Mouse (Mus musculus) forebrain, embryonic 16.5 days (tissue): Measurements from ENCODE around the gene Cdk2ap2. TPM values are rescaled to one million over a fixed set of nuclear protein-coding genes. Genes with fewer than 3 reads are reported as not detected.

Experiments
- ATAC-seq: fragments of 200-750 bp; cut with Nextera tagmentation; 2 replicates; pipeline ENCODE4 v1.8.0; 2017; ENCODE audit warnings: mild to moderate bottlenecking, moderate library complexity
- H3K27ac ChIP-seq: fragments of 300-500 bp; sonication (generic); 2 replicates; pipeline ENCODE4 v1.5.1; 2014; ENCODE audit warnings: low read length, control low read depth
- H3K27me3 ChIP-seq: fragments of 300-500 bp; sonication (generic); replicated peaks from 2 replicates; pipeline ENCODE4 v1.6.1; 2014; ENCODE audit warnings: low read length; ENCODE audit not compliant: control insufficient read depth, insufficient read depth
- H3K36me3 ChIP-seq: fragments of 300-500 bp; sonication (generic); 2 replicates; pipeline ENCODE4 v1.6.1; 2014; ENCODE audit not compliant: control insufficient read depth, insufficient read depth
- H3K4me1 ChIP-seq: fragments of 300-500 bp; sonication (generic); replicated peaks from 2 replicates; pipeline ENCODE4 v1.6.1; 2014; ENCODE audit warnings: low read length; ENCODE audit not compliant: control insufficient read depth, insufficient read depth
- H3K4me2 ChIP-seq: fragments of 300-500 bp; sonication (generic); 2 replicates; pipeline ENCODE4 v1.6.1; 2014; ENCODE audit warnings: mild to moderate bottlenecking, low read length, control low read depth
- H3K4me3 ChIP-seq: fragments of 300-500 bp; sonication (generic); replicated peaks from 2 replicates; pipeline ENCODE4 v1.5.1; 2014; ENCODE audit warnings: mild to moderate bottlenecking, low read length, control low read depth
- H3K9ac ChIP-seq: fragments of 300-500 bp; sonication (generic); replicated peaks from 2 replicates; pipeline ENCODE4 v1.6.1; 2014; ENCODE audit warnings: low read depth, low read length, control low read depth
- H3K9me3 ChIP-seq: fragments of 300-500 bp; sonication (generic); 2 replicates; pipeline ENCODE4 v1.6.1; 2016; ENCODE audit warnings: low read length; ENCODE audit not compliant: control insufficient read depth
- WGBS: fragments of 180-500 bp; shearing (Covaris S2); extraction: QIAGEN DNeasy Blood & Tissue Kit; methylation state at CpG from one replicate; pipeline ENCODE4 v1.1.7; 2014; 5-methylcytosine and 5-hydroxymethylcytosine counted together
- polyA plus RNA-seq: library from polyadenylated mRNA; unstranded; fragments of >200 nt; fragmentation: Nextera tagmentation; extraction: Ambion mirVana; gene quantifications from 2 replicates; pipeline ENCODE4 v1.2.1, GENCODE M21; 2015

The Cdk2ap2 gene
- polyA plus RNA-seq, 1 experiment from 2014 or later: 80.3 TPM

- H3K4me2 ChIP-seq: peak overlapping the region; percentile 80
- no peak; the same call in 1 of the 2 replicates for ATAC-seq
- peak overlapping the region; percentile 67 for H3K9ac ChIP-seq
- under 1% methylated on average over 21 of the region's 21 CpGs for WGBS
- H3K27me3 ChIP-seq: peaks cover 6% of the 10 kb centered on the region
- no peaks in the 10 kb centered on the region for H3K36me3 ChIP-seq
- H3K27ac ChIP-seq: peak overlapping the region; percentile 56
- H3K9me3 ChIP-seq: no peaks in the 10 kb centered on the region
- H3K4me3 ChIP-seq: peak overlapping the region; percentile 69
- H3K4me1 ChIP-seq: peaks cover 43% of the 10 kb centered on the region
Measured at GRCm38 (mm10) chr19:4097441-4097825, 451 bp downstream of the Cdk2ap2 start.

GRCm38 (mm10) chr19:4098426-4098825, 1.4 kb downstream of the Cdk2ap2 start:
- no peak overlapping the region for H3K27ac ChIP-seq
- peaks cover 43% of the 10 kb centered on the region for H3K4me1 ChIP-seq
- no peak for ATAC-seq
- no peaks in the 10 kb centered on the region for H3K9me3 ChIP-seq
- no peak overlapping the region for H3K9ac ChIP-seq
- H3K4me3 ChIP-seq: no peak overlapping the region
- 90% methylated on average over 13 of the region's 13 CpGs for WGBS
- H3K36me3 ChIP-seq: no peaks in the 10 kb centered on the region
- no peak overlapping the region for H3K4me2 ChIP-seq
- H3K27me3 ChIP-seq: peaks cover 6% of the 10 kb centered on the region

- ATAC-seq: no peak
- Histone ChIP-seq H3K9me3 (no peaks in the 10 kb centered on the region), H3K27me3 (peaks cover 6% of the 10 kb centered on the region), H3K4me3 (no peak overlapping the region), H3K27ac (no peak overlapping the region), H3K36me3 (no peaks in the 10 kb centered on the region), H3K4me2 (no peak overlapping the region), H3K9ac (no peak overlapping the region), H3K4me1 (peaks cover 43% of the 10 kb centered on the region)
- 9% methylated on average over 9 of the region's 9 CpGs for WGBS
Measured at GRCm38 (mm10) chr19:4099056-4099455, 2.1 kb downstream of the Cdk2ap2 start.

- Histone ChIP-seq H3K4me1 (peaks cover 43% of the 10 kb centered on the region), H3K4me2 (peak within 1 kb of the TSS; percentile 64), H3K9ac (peak within 1 kb of the TSS; percentile 62), H3K27ac (no peak within 1 kb of the TSS), H3K36me3 (no peaks in the 10 kb centered on the region), H3K27me3 (peaks cover 6% of the 10 kb centered on the region), H3K9me3 (no peaks in the 10 kb centered on the region), H3K4me3 (peak within 1 kb of the TSS; percentile 58)
- ATAC-seq: no peak
- WGBS: under 1% methylated on average over 53 of the region's 53 CpGs
Measured at GRCm38 (mm10) chr19:4099837-4100717, 3.1 kb downstream of the Cdk2ap2 start, which contains the start of gene Pitpnm1. Pitpnm1 (plus strand) TSS chr19:4099998.

- Histone ChIP-seq H3K4me2 (peak overlapping the region; percentile 64), H3K27ac (no peak overlapping the region), H3K36me3 (no peaks in the 10 kb centered on the region), H3K9ac (peak overlapping the region; percentile 62), H3K4me1 (peaks cover 43% of the 10 kb centered on the region), H3K27me3 (peaks cover 6% of the 10 kb centered on the region), H3K9me3 (no peaks in the 10 kb centered on the region), H3K4me3 (peak overlapping the region; percentile 58)
- peak; percentile 4; the same call in 1 of the 2 replicates for ATAC-seq
- whole genome bisulfite sequencing: under 1% methylated on average over 44 of the region's 52 CpGs
Measured at GRCm38 (mm10) chr19:4100718-4101261, 3.8 kb downstream of the Cdk2ap2 start.

GRCm38 (mm10) chr19:4101466-4101865, 4.5 kb downstream of the Cdk2ap2 start:
- H3K27ac ChIP-seq: no peak overlapping the region

GRCm38 (mm10) chr19:4102049-4102448, 5.1 kb downstream of the Cdk2ap2 start:
- Histone ChIP-seq H3K27me3 (peaks cover 6% of the 10 kb centered on the region), H3K9ac (no peak overlapping the region), H3K4me3 (no peak overlapping the region), H3K9me3 (no peaks in the 10 kb centered on the region), H3K4me1 (peaks cover 36% of the 10 kb centered on the region), H3K4me2 (peak overlapping the region; percentile 64), H3K36me3 (no peaks in the 10 kb centered on the region), H3K27ac (no peak overlapping the region)
- 85% methylated on average over 2 of the region's 2 CpGs for WGBS
- no peak for ATAC-seq

More at GRCm38 (mm10) chr19:4101466-4101865, 4.5 kb downstream of the Cdk2ap2 start:
- H3K36me3 ChIP-seq: no peaks in the 10 kb centered on the region
- peak overlapping the region; percentile 64 for H3K4me2 ChIP-seq
- H3K4me1 ChIP-seq: peaks cover 37% of the 10 kb centered on the region
- no peak for ATAC-seq
- H3K4me3 ChIP-seq: peak overlapping the region; percentile 58
- H3K9me3 ChIP-seq: no peaks in the 10 kb centered on the region
- 54% methylated on average over 6 of the region's 6 CpGs for WGBS
- H3K27me3 ChIP-seq: peaks cover 6% of the 10 kb centered on the region
- H3K9ac ChIP-seq: peak overlapping the region; percentile 62

- Histone ChIP-seq H3K27ac (no peak overlapping the region), H3K9ac (no peak overlapping the region), H3K4me1 (peaks cover 33% of the 10 kb centered on the region), H3K9me3 (no peaks in the 10 kb centered on the region), H3K36me3 (no peaks in the 10 kb centered on the region), H3K4me3 (no peak overlapping the region), H3K27me3 (peaks cover 6% of the 10 kb centered on the region), H3K4me2 (no peak overlapping the region)
- 95% methylated on average over 12 of the region's 12 CpGs for WGBS
- no peak for ATAC-seq
Measured at GRCm38 (mm10) chr19:4102626-4103025, 5.6 kb downstream of the Cdk2ap2 start.

GRCm38 (mm10) chr19:4103294-4103693, 6.3 kb downstream of the Cdk2ap2 start:
- no peak overlapping the region for H3K27ac ChIP-seq
- H3K4me2 ChIP-seq: no peak overlapping the region
- H3K9ac ChIP-seq: no peak overlapping the region
- no peaks in the 10 kb centered on the region for H3K36me3 ChIP-seq
- no peaks in the 10 kb centered on the region for H3K9me3 ChIP-seq
- peaks cover 30% of the 10 kb centered on the region for H3K4me1 ChIP-seq
- peaks cover 6% of the 10 kb centered on the region for H3K27me3 ChIP-seq
- no peak for ATAC-seq
- WGBS: 90% methylated on average over 18 of the region's 18 CpGs
- H3K4me3 ChIP-seq: no peak overlapping the region
